Mouse (Mus musculus): ENCODE results near the gene Chst11.

Chst11 gene

GRCm38 (mm10) chr10:83032559-83032958, 47.3 kb downstream of the Chst11 start:
- DNase-seq (ENCODE audit: low spot score in 2 of 2) = no peak

- DNase-seq (ENCODE audit: low spot score in 2 of 2) = no peak
These were observed 51.2 kb downstream of the Chst11 start for GRCm38 (mm10) chr10:83036340-83037045.

GRCm38 (mm10) chr10:83038166-83038565, 52.9 kb downstream of the Chst11 start:
- DNase-seq (ENCODE audit: low spot score in 2 of 2) = no peak

- DNase-seq (ENCODE audit: low spot score in 2 of 2) = no peak
These were observed 54.1 kb downstream of the Chst11 start for GRCm38 (mm10) chr10:83039414-83039813.

- DNase-seq (ENCODE audit: low spot score in 2 of 2) = no peak
These were observed 56.6 kb downstream of the Chst11 start for GRCm38 (mm10) chr10:83041875-83042274.

GRCm38 (mm10) chr10:83042613-83043477, 57.5 kb downstream of the Chst11 start:
- DNase-seq (ENCODE audit: low spot score in 2 of 2) = no peak

- no peak for DNase-seq (ENCODE audit: low spot score in 2 of 2)
These were observed 58.4 kb downstream of the Chst11 start for GRCm38 (mm10) chr10:83043478-83044259.

- no peak for DNase-seq (ENCODE audit: low spot score in 2 of 2)
These were observed 64.0 kb downstream of the Chst11 start for GRCm38 (mm10) chr10:83049174-83049780.

- DNase-seq (ENCODE audit: low spot score in 2 of 2) = no peak
These were observed 68.7 kb downstream of the Chst11 start for GRCm38 (mm10) chr10:83053886-83054550.

GRCm38 (mm10) chr10:83056291-83056690, 71.0 kb downstream of the Chst11 start:
- no peak for DNase-seq (ENCODE audit: low spot score in 2 of 2)

GRCm38 (mm10) chr10:83056866-83057265, 71.6 kb downstream of the Chst11 start:
- DNase-seq (ENCODE audit: low spot score in 2 of 2) = no peak

GRCm38 (mm10) chr10:83060066-83060782, 74.9 kb downstream of the Chst11 start:
- DNase-seq (ENCODE audit: low spot score in 2 of 2) = no peak

GRCm38 (mm10) chr10:83062315-83062714, 77.0 kb downstream of the Chst11 start:
- DNase-seq (ENCODE audit: low spot score in 2 of 2) = no peak

- DNase-seq (ENCODE audit: low spot score in 2 of 2) = no peak
These were observed 79.5 kb downstream of the Chst11 start for GRCm38 (mm10) chr10:83064796-83065195.

- no peak for DNase-seq (ENCODE audit: low spot score in 2 of 2)
These were observed 80.9 kb downstream of the Chst11 start for GRCm38 (mm10) chr10:83066159-83066558.

GRCm38 (mm10) chr10:83067305-83067704, 82.0 kb downstream of the Chst11 start:
- DNase-seq (ENCODE audit: low spot score in 2 of 2) = no peak

GRCm38 (mm10) chr10:83068466-83068865, 83.2 kb downstream of the Chst11 start:
- no peak for DNase-seq (ENCODE audit: low spot score in 2 of 2)

GRCm38 (mm10) chr10:83069791-83070190, 84.5 kb downstream of the Chst11 start:
- no peak for DNase-seq (ENCODE audit: low spot score in 2 of 2)

- DNase-seq (ENCODE audit: low spot score in 2 of 2) = no peak
These were observed 86.7 kb downstream of the Chst11 start for GRCm38 (mm10) chr10:83071785-83072580.

GRCm38 (mm10) chr10:83073119-83073518, 87.8 kb downstream of the Chst11 start:
- peak; percentile 58 to 78 for DNase-seq (ENCODE audit: low spot score in 2 of 2)
